Mouse (Mus musculus) forebrain, embryonic 11.5 days (tissue): Measurements from ENCODE around the gene Arhgap24. TPM values are rescaled to one million over a fixed set of nuclear protein-coding genes. Genes with fewer than 3 reads are reported as not detected.

Experiments used
- ATAC-seq: fragments of 200-750 bp; cut with Nextera tagmentation; replicated peaks from 2 replicates; pipeline ENCODE4 v1.8.0; 2017; ENCODE audit warnings: moderate TSS enrichment; ENCODE audit not compliant: low FRiP score
- DNase-seq: peaks from one replicate; pipeline ENCODE4 v3.0.0-alpha.2; 2017; ENCODE audit warnings: low spot score
- H3K27ac ChIP-seq: fragments of 300-500 bp; sonication (generic); 2 replicates; pipeline ENCODE4 v1.5.1; 2014; ENCODE audit warnings: low read depth, low read length
- H3K27me3 ChIP-seq: fragments of 300-500 bp; sonication (generic); 2 replicates; pipeline ENCODE4 v1.6.1; 2014; ENCODE audit warnings: mild to moderate bottlenecking, low read length, mixed read lengths; ENCODE audit not compliant: control insufficient read depth, insufficient read depth
- H3K36me3 ChIP-seq: fragments of 300-500 bp; sonication (generic); 2 replicates; pipeline ENCODE4 v1.6.1; 2014; ENCODE audit warnings: mild to moderate bottlenecking, low read length, moderate library complexity, mixed read lengths; ENCODE audit not compliant: control insufficient read depth, insufficient read depth
- H3K4me1 ChIP-seq: fragments of 300-500 bp; sonication (generic); replicated peaks from 2 replicates; pipeline ENCODE4 v1.6.1; 2014; ENCODE audit warnings: low read length, mixed read lengths; ENCODE audit not compliant: control insufficient read depth, insufficient read depth
- H3K4me2 ChIP-seq: fragments of 300-500 bp; sonication (generic); 2 replicates; pipeline ENCODE4 v1.6.1; 2014; ENCODE audit warnings: low read depth, mild to moderate bottlenecking, low read length, moderate library complexity, mixed read lengths; ENCODE audit not compliant: severe bottlenecking
- H3K4me3 ChIP-seq: fragments of 300-500 bp; sonication (generic); 2 replicates; pipeline ENCODE4 v1.5.1; 2014; ENCODE audit warnings: low read depth, low read length
- H3K9ac ChIP-seq: fragments of 300-500 bp; sonication (generic); 2 replicates; pipeline ENCODE4 v1.6.1; 2014; ENCODE audit warnings: low read length
- H3K9me3 ChIP-seq: fragments of 300-500 bp; sonication (generic); 2 replicates; pipeline ENCODE4 v1.6.1; 2016; ENCODE audit warnings: low read length, mixed read lengths; ENCODE audit not compliant: control insufficient read depth
- WGBS: fragments of 180-500 bp; shearing (Covaris S2); extraction: QIAGEN DNeasy Blood & Tissue Kit; methylation state at CpG from one replicate; pipeline ENCODE4 v1.1.7; 2014; 5-methylcytosine and 5-hydroxymethylcytosine counted together
- polyA plus RNA-seq: library from polyadenylated mRNA; unstranded; fragments of >200 nt; fragmentation: Nextera tagmentation; extraction: Ambion mirVana; gene quantifications from 2 replicates; pipeline ENCODE4 v1.2.1, GENCODE M21; 2014

Gene Arhgap24
- polyA plus RNA-seq, 1 experiment from 2014 or later, result 1.9 TPM

- ATAC-seq (no peak), DNase-seq (no peak)
- H3K27me3 ChIP-seq, result no peaks in the 10 kb centered on the region
- H3K4me3 ChIP-seq, result no peak overlapping the region
- no peak overlapping the region for H3K9ac ChIP-seq
- WGBS, result 90% methylated on average over 10 of the region's 10 CpGs
- H3K4me2 ChIP-seq, result no peak overlapping the region
- no peaks in the 10 kb centered on the region for H3K36me3 ChIP-seq
- H3K9me3 ChIP-seq, result no peaks in the 10 kb centered on the region
- H3K27ac ChIP-seq, result no peak overlapping the region
- H3K4me1 ChIP-seq, result no peaks in the 10 kb centered on the region
These were observed 284.5 kb downstream of the Arhgap24 start for GRCm38 (mm10) chr5:102765694-102766093.

- Histone ChIP-seq H3K9me3 (no peaks in the 10 kb centered on the region), H3K4me2 (no peak overlapping the region), H3K27ac (no peak overlapping the region), H3K27me3 (no peaks in the 10 kb centered on the region), H3K9ac (no peak overlapping the region), H3K4me3 (no peak overlapping the region), H3K36me3 (no peaks in the 10 kb centered on the region), H3K4me1 (no peaks in the 10 kb centered on the region)
- ATAC-seq, result no peak
- no peak for DNase-seq
- 69% methylated on average over 6 of the region's 6 CpGs for WGBS
These were observed 285.3 kb downstream of the Arhgap24 start for GRCm38 (mm10) chr5:102766311-102767057.

GRCm38 (mm10) chr5:102767058-102767444 lies 285.9 kb downstream of the Arhgap24 start:
- no peaks in the 10 kb centered on the region for H3K9me3 ChIP-seq
- H3K36me3 ChIP-seq, result no peaks in the 10 kb centered on the region
- H3K4me1 ChIP-seq, result no peaks in the 10 kb centered on the region
- H3K9ac ChIP-seq, result no peak overlapping the region
- H3K4me3 ChIP-seq, result no peak overlapping the region
- ATAC-seq, result no peak
- no peak for DNase-seq
- no peak overlapping the region for H3K27ac ChIP-seq
- H3K4me2 ChIP-seq, result no peak overlapping the region
- WGBS, result 88% methylated on average over 4 of the region's 4 CpGs
- no peaks in the 10 kb centered on the region for H3K27me3 ChIP-seq

GRCm38 (mm10) chr5:102767822-102768221 lies 286.6 kb downstream of the Arhgap24 start:
- H3K36me3 ChIP-seq, result no peaks in the 10 kb centered on the region
- no peak overlapping the region for H3K4me3 ChIP-seq
- no peaks in the 10 kb centered on the region for H3K9me3 ChIP-seq
- WGBS, result 87% methylated on average over 7 of the region's 7 CpGs
- DNase-seq (no peak), ATAC-seq (no peak)
- no peak overlapping the region for H3K27ac ChIP-seq
- no peak overlapping the region for H3K4me2 ChIP-seq
- no peaks in the 10 kb centered on the region for H3K4me1 ChIP-seq
- H3K9ac ChIP-seq, result no peak overlapping the region
- no peaks in the 10 kb centered on the region for H3K27me3 ChIP-seq

- Histone ChIP-seq H3K27ac (no peak overlapping the region), H3K27me3 (no peaks in the 10 kb centered on the region), H3K9ac (no peak overlapping the region), H3K4me1 (no peaks in the 10 kb centered on the region), H3K9me3 (no peaks in the 10 kb centered on the region), H3K4me2 (no peak overlapping the region), H3K36me3 (no peaks in the 10 kb centered on the region), H3K4me3 (no peak overlapping the region)
- ATAC-seq (no peak), DNase-seq (no peak)
- 67% methylated on average over 12 of the region's 12 CpGs for WGBS
These were observed 287.3 kb downstream of the Arhgap24 start for GRCm38 (mm10) chr5:102768385-102769080.

GRCm38 (mm10) chr5:102770611-102771010 lies 289.4 kb downstream of the Arhgap24 start:
- no peaks in the 10 kb centered on the region for H3K36me3 ChIP-seq
- no peaks in the 10 kb centered on the region for H3K4me1 ChIP-seq
- no peak for DNase-seq
- 82% methylated on average over 7 of the region's 7 CpGs for WGBS
- H3K27me3 ChIP-seq, result no peaks in the 10 kb centered on the region
- no peak for ATAC-seq
- H3K9me3 ChIP-seq, result no peaks in the 10 kb centered on the region
- no peak overlapping the region for H3K27ac ChIP-seq
- no peak overlapping the region for H3K4me3 ChIP-seq
- H3K4me2 ChIP-seq, result no peak overlapping the region
- H3K9ac ChIP-seq, result no peak overlapping the region

- H3K4me2 ChIP-seq, result no peak overlapping the region
- no peak overlapping the region for H3K27ac ChIP-seq
- WGBS, result 78% methylated on average over 4 of the region's 4 CpGs
- H3K36me3 ChIP-seq, result no peaks in the 10 kb centered on the region
- no peak overlapping the region for H3K9ac ChIP-seq
- ATAC-seq (no peak), DNase-seq (no peak)
- no peak overlapping the region for H3K4me3 ChIP-seq
- no peaks in the 10 kb centered on the region for H3K27me3 ChIP-seq
- no peaks in the 10 kb centered on the region for H3K9me3 ChIP-seq
- H3K4me1 ChIP-seq, result no peaks in the 10 kb centered on the region
These were observed 293.3 kb downstream of the Arhgap24 start for GRCm38 (mm10) chr5:102774500-102774899.

- DNase-seq, result no peak
- Histone ChIP-seq H3K27me3 (no peaks in the 10 kb centered on the region), H3K4me2 (no peak overlapping the region), H3K36me3 (no peaks in the 10 kb centered on the region), H3K27ac (no peak overlapping the region), H3K4me3 (no peak overlapping the region), H3K9ac (no peak overlapping the region), H3K9me3 (no peaks in the 10 kb centered on the region), H3K4me1 (no peaks in the 10 kb centered on the region)
- 96% methylated on average over 9 of the region's 9 CpGs for WGBS
- no peak for ATAC-seq
These were observed 296.1 kb downstream of the Arhgap24 start for GRCm38 (mm10) chr5:102777255-102777654.

GRCm38 (mm10) chr5:102777852-102778251 lies 296.7 kb downstream of the Arhgap24 start:
- Histone ChIP-seq H3K9ac (no peak overlapping the region), H3K36me3 (no peaks in the 10 kb centered on the region), H3K9me3 (no peaks in the 10 kb centered on the region), H3K4me2 (no peak overlapping the region), H3K4me1 (no peaks in the 10 kb centered on the region), H3K27ac (no peak overlapping the region), H3K4me3 (no peak overlapping the region), H3K27me3 (no peaks in the 10 kb centered on the region)
- ATAC-seq (no peak), DNase-seq (no peak)
- WGBS, result 84% methylated on average over 9 of the region's 9 CpGs
